Mouse (Mus musculus) heart, embryonic 15.5 days (tissue): ENCODE results near the gene Clec12b. TPM values are rescaled to one million over a fixed set of nuclear protein-coding genes. Genes with fewer than 3 reads are reported as not detected.
A peak's percentile ranks its signal among the peaks of the same experiment; 100 is the strongest.

ENCODE experiments used
- ATAC-seq: fragments of 200-750 bp; cut with Nextera tagmentation; replicated peaks from 2 replicates; pipeline ENCODE4 v1.8.0; 2017; ENCODE audit warnings: low read depth, moderate TSS enrichment; ENCODE audit not compliant: insufficient number of reproducible peaks, insufficient read depth, low FRiP score
- H3K27ac ChIP-seq: fragments of 300-500 bp; sonication (generic); 2 replicates; pipeline ENCODE4 v1.5.1; 2015; ENCODE audit warnings: mild to moderate bottlenecking, inconsistent platforms
- H3K27me3 ChIP-seq: fragments of 300-500 bp; sonication (generic); 2 replicates; pipeline ENCODE4 v1.6.1; 2015; ENCODE audit warnings: inconsistent platforms
- H3K36me3 ChIP-seq: fragments of 300-500 bp; sonication (generic); 2 replicates; pipeline ENCODE4 v1.6.1; 2015; ENCODE audit warnings: mild to moderate bottlenecking, inconsistent platforms
- H3K4me1 ChIP-seq: fragments of 300-500 bp; sonication (generic); replicated peaks from 2 replicates; pipeline ENCODE4 v1.6.1; 2015; ENCODE audit warnings: inconsistent platforms
- H3K4me2 ChIP-seq: fragments of 300-500 bp; sonication (generic); 2 replicates; pipeline ENCODE4 v1.6.1; 2015; ENCODE audit warnings: inconsistent platforms, mild to moderate bottlenecking, moderate library complexity
- H3K4me3 ChIP-seq: fragments of 300-500 bp; sonication (generic); 2 replicates; pipeline ENCODE4 v1.5.1; 2015; ENCODE audit warnings: mild to moderate bottlenecking, inconsistent platforms
- H3K9ac ChIP-seq: fragments of 300-500 bp; sonication (generic); 2 replicates; pipeline ENCODE4 v1.6.1; 2015; ENCODE audit warnings: mild to moderate bottlenecking, inconsistent platforms
- H3K9me3 ChIP-seq: fragments of 300-500 bp; sonication (generic); replicated peaks from 2 replicates; pipeline ENCODE4 v1.6.1; 2016; ENCODE audit warnings: inconsistent platforms
- WGBS: fragments of 180-500 bp; shearing (Covaris S2); methylation state at CpG from one replicate; pipeline ENCODE4 v1.1.7; 2015; ENCODE audit warnings: mixed read lengths; 5-methylcytosine and 5-hydroxymethylcytosine counted together
- polyA plus RNA-seq: library from polyadenylated mRNA; unstranded; fragments of >200 nt; fragmentation: Nextera tagmentation; extraction: Ambion mirVana; gene quantifications from 2 replicates; pipeline ENCODE4 v1.2.1, GENCODE M21; 2015

Gene Clec12b
- polyA plus RNA-seq, 1 experiment from 2014 or later = 0.09 TPM

GRCm38 (mm10) chr6:129403391-129403790, 17.7 kb upstream of the Clec12b start:
- no peak for ATAC-seq
- WGBS = 74% methylated on average over 6 of the region's 6 CpGs

GRCm38 (mm10) chr6:129402404-129402803, 16.7 kb upstream of the Clec12b start:
- H3K9me3 ChIP-seq = no peaks in the 10 kb centered on the region
- no peak overlapping the region for H3K9ac ChIP-seq
- no peaks in the 10 kb centered on the region for H3K36me3 ChIP-seq
- 80% methylated on average over 2 of the region's 2 CpGs for WGBS
- no peak overlapping the region for H3K4me2 ChIP-seq
- H3K4me3 ChIP-seq = no peak overlapping the region
- ATAC-seq = no peak
- peaks cover 5% of the 10 kb centered on the region; the same call in 1 of the 2 replicates for H3K4me1 ChIP-seq
- H3K27me3 ChIP-seq = no peaks in the 10 kb centered on the region
- no peak overlapping the region for H3K27ac ChIP-seq

More at GRCm38 (mm10) chr6:129403391-129403790, 17.7 kb upstream of the Clec12b start:
- Histone ChIP-seq H3K9ac (no peak overlapping the region), H3K36me3 (no peaks in the 10 kb centered on the region), H3K27me3 (no peaks in the 10 kb centered on the region), H3K9me3 (no peaks in the 10 kb centered on the region), H3K4me3 (no peak overlapping the region), H3K4me1 (peaks cover 5% of the 10 kb centered on the region; the same call in 1 of the 2 replicates), H3K4me2 (no peak overlapping the region), H3K27ac (no peak overlapping the region)

- Histone ChIP-seq H3K27me3 (no peaks in the 10 kb centered on the region), H3K9ac (no peak overlapping the region), H3K4me3 (no peak overlapping the region), H3K4me2 (0 out of 2 replicates have a peak overlapping the region, but pooled peaks have one; percentile 18), H3K27ac (peak overlapping the region; percentile 26; the same call in 1 of the 2 replicates), H3K36me3 (no peaks in the 10 kb centered on the region), H3K4me1 (peaks cover 5% of the 10 kb centered on the region; the same call in 1 of the 2 replicates), H3K9me3 (no peaks in the 10 kb centered on the region)
- 34% methylated on average over 6 of the region's 6 CpGs for WGBS
- ATAC-seq = 0 out of 2 replicates have a peak, but pooled peaks have one; percentile 62
These were observed 14.3 kb upstream of the Clec12b start for GRCm38 (mm10) chr6:129399945-129400344.

- H3K9ac ChIP-seq = no peak within 1 kb of the TSS
- 65% methylated on average over 8 of the region's 8 CpGs for WGBS
- no peak for ATAC-seq
These were observed 11.3 kb upstream of the Clec12b start, which contains the start of gene Clec1b for GRCm38 (mm10) chr6:129396997-129397396. TSS of gene Clec1b (plus strand) at chr6:129397297.

GRCm38 (mm10) chr6:129393732-129394131, 8.1 kb upstream of the Clec12b start:
- Histone ChIP-seq H3K27ac (no peak overlapping the region), H3K9ac (no peak overlapping the region), H3K4me2 (no peak overlapping the region), H3K9me3 (no peaks in the 10 kb centered on the region), H3K4me1 (no peaks in the 10 kb centered on the region), H3K36me3 (no peaks in the 10 kb centered on the region), H3K27me3 (no peaks in the 10 kb centered on the region), H3K4me3 (no peak overlapping the region)
- ATAC-seq = no peak
- 67% methylated on average over 6 of the region's 6 CpGs for WGBS

More at GRCm38 (mm10) chr6:129396997-129397396, 11.3 kb upstream of the Clec12b start, which contains the start of gene Clec1b:
- no peaks in the 10 kb centered on the region for H3K36me3 ChIP-seq
- no peaks in the 10 kb centered on the region for H3K9me3 ChIP-seq
- H3K27me3 ChIP-seq = no peaks in the 10 kb centered on the region
- no peak within 1 kb of the TSS for H3K27ac ChIP-seq
- H3K4me3 ChIP-seq = no peak within 1 kb of the TSS
- peaks cover 5% of the 10 kb centered on the region; the same call in 1 of the 2 replicates for H3K4me1 ChIP-seq
- H3K4me2 ChIP-seq = no peak within 1 kb of the TSS

GRCm38 (mm10) chr6:129393087-129393720, 7.5 kb upstream of the Clec12b start:
- no peak for ATAC-seq
- no peaks in the 10 kb centered on the region for H3K27me3 ChIP-seq
- no peaks in the 10 kb centered on the region for H3K4me1 ChIP-seq
- no peak overlapping the region for H3K9ac ChIP-seq
- no peaks in the 10 kb centered on the region for H3K9me3 ChIP-seq
- no peaks in the 10 kb centered on the region for H3K36me3 ChIP-seq
- 20% methylated on average over 2 of the region's 2 CpGs for WGBS
- H3K27ac ChIP-seq = no peak overlapping the region
- no peak overlapping the region for H3K4me2 ChIP-seq
- H3K4me3 ChIP-seq = no peak overlapping the region

GRCm38 (mm10) chr6:129385000-129385399, 674 bp downstream of the Clec12b start:
- no peak overlapping the region for H3K9ac ChIP-seq
- H3K9me3 ChIP-seq = no peaks in the 10 kb centered on the region
- H3K4me3 ChIP-seq = no peak overlapping the region
- H3K4me1 ChIP-seq = peaks cover 2% of the 10 kb centered on the region; the same call in 1 of the 2 replicates
- no peak overlapping the region for H3K4me2 ChIP-seq
- WGBS = 58% methylated on average over 4 of the region's 4 CpGs
- no peak overlapping the region for H3K27ac ChIP-seq
- no peak for ATAC-seq
- no peaks in the 10 kb centered on the region for H3K36me3 ChIP-seq
- H3K27me3 ChIP-seq = no peaks in the 10 kb centered on the region

GRCm38 (mm10) chr6:129383466-129383865, 2.2 kb downstream of the Clec12b start:
- H3K9me3 ChIP-seq = no peaks in the 10 kb centered on the region
- H3K4me3 ChIP-seq = no peak overlapping the region
- no peak overlapping the region for H3K4me2 ChIP-seq
- no peaks in the 10 kb centered on the region for H3K27me3 ChIP-seq
- H3K27ac ChIP-seq = no peak overlapping the region
- 70% methylated on average over 3 of the region's 3 CpGs for WGBS
- H3K9ac ChIP-seq = no peak overlapping the region
- ATAC-seq = no peak
- peaks cover 2% of the 10 kb centered on the region; the same call in 1 of the 2 replicates for H3K4me1 ChIP-seq
- no peaks in the 10 kb centered on the region for H3K36me3 ChIP-seq

GRCm38 (mm10) chr6:129381736-129382135, 3.9 kb downstream of the Clec12b start:
- Histone ChIP-seq H3K27ac (no peak overlapping the region), H3K9ac (no peak overlapping the region), H3K9me3 (no peaks in the 10 kb centered on the region), H3K36me3 (no peaks in the 10 kb centered on the region), H3K4me3 (no peak overlapping the region), H3K4me1 (peaks cover 2% of the 10 kb centered on the region; the same call in 1 of the 2 replicates), H3K4me2 (no peak overlapping the region), H3K27me3 (no peaks in the 10 kb centered on the region)
- ATAC-seq = no peak
- 60% methylated on average over 1 of the region's 1 CpGs for WGBS

GRCm38 (mm10) chr6:129380454-129380853, 5.2 kb downstream of the Clec12b start:
- Histone ChIP-seq H3K27me3 (no peaks in the 10 kb centered on the region), H3K27ac (no peak overlapping the region)
- WGBS = 74% methylated on average over 4 of the region's 4 CpGs

GRCm38 (mm10) chr6:129374937-129375471, 10.7 kb downstream of the Clec12b start:
- WGBS = 73% methylated on average over 2 of the region's 2 CpGs
- H3K4me2 ChIP-seq = no peak overlapping the region
- no peak for ATAC-seq
- no peak overlapping the region for H3K27ac ChIP-seq
- no peak overlapping the region for H3K4me3 ChIP-seq
- H3K9ac ChIP-seq = no peak overlapping the region
- no peaks in the 10 kb centered on the region for H3K27me3 ChIP-seq
- H3K36me3 ChIP-seq = no peaks in the 10 kb centered on the region
- no peaks in the 10 kb centered on the region for H3K4me1 ChIP-seq
- H3K9me3 ChIP-seq = no peaks in the 10 kb centered on the region

More at GRCm38 (mm10) chr6:129380454-129380853, 5.2 kb downstream of the Clec12b start:
- H3K9me3 ChIP-seq = no peaks in the 10 kb centered on the region
- H3K4me2 ChIP-seq = no peak overlapping the region
- peaks cover 2% of the 10 kb centered on the region; the same call in 1 of the 2 replicates for H3K4me1 ChIP-seq
- H3K9ac ChIP-seq = no peak overlapping the region
- no peak for ATAC-seq
- H3K4me3 ChIP-seq = no peak overlapping the region
- no peaks in the 10 kb centered on the region for H3K36me3 ChIP-seq
